Comparison of ENCODE assay signal across 9 mouse cellular contexts in genomic region chr19:6018142-6019089, GRCm38 (mm10). TPM values are rescaled to one million over a fixed set of nuclear protein-coding genes. Genes with fewer than 3 reads are reported as not detected.
DNase-seq lines count a peak whose midpoint lies in the region; ATAC-seq lines count a peak whose summit lies in the region.
"Had no signal": no experiment of that assay in that cellular context is flagged by ENCODE, and none has a peak within 500 bp of the region (broad histone marks: within the 10 kb centered on the region; RNA-seq: fewer than 3 reads in every experiment).

No protein-coding gene starts in this region.

- H3K4me3 ChIP-seq in hindbrain, embryonic 14.5 days (replicated peaks; ENCODE audit: low read length) = no peak overlapping the region
- no peak overlapping the region for H3K4me3 ChIP-seq in hindbrain, embryonic 13.5 days
- no peak overlapping the region for H3K4me3 ChIP-seq in limb, embryonic 10.5 days
- H3K4me3 ChIP-seq in neural tube, embryonic 11.5 days (ENCODE audit: low read depth, low read length) = no peak overlapping the region
- H3K4me3 ChIP-seq: embryonic facial prominence, embryonic 13.5 days had no signal

- 30% methylated on average over 15 of the region's 15 CpGs for WGBS in hindbrain, embryonic 14.5 days
- 31% methylated on average over 15 of the region's 15 CpGs for WGBS in hindbrain, embryonic 13.5 days
- 32% methylated on average over 15 of the region's 15 CpGs for WGBS in limb, embryonic 10.5 days
- WGBS in neural tube, embryonic 11.5 days = 30% methylated on average over 15 of the region's 15 CpGs

- peaks cover 18% of the 10 kb centered on the region for H3K27me3 ChIP-seq in hindbrain, embryonic 14.5 days (ENCODE audit: control insufficient read depth, insufficient read depth, low read length)
- H3K27me3 ChIP-seq in hindbrain, embryonic 13.5 days = peaks cover 43% of the 10 kb centered on the region
- H3K27me3 ChIP-seq in limb, embryonic 10.5 days (ENCODE audit: low read depth, poor library complexity, severe bottlenecking) = peaks cover 46% of the 10 kb centered on the region
- H3K27me3 ChIP-seq in neural tube, embryonic 11.5 days (ENCODE audit: control insufficient read depth, insufficient read depth, low read length) = peaks cover 20% of the 10 kb centered on the region

- 0 out of 2 replicates have a peak, but pooled peaks cover 12% of the 10 kb centered on the region for H3K4me1 ChIP-seq in hindbrain, embryonic 14.5 days (replicated peaks; ENCODE audit: control insufficient read depth, insufficient read depth, low read length)
- peaks cover 22% of the 10 kb centered on the region for H3K4me1 ChIP-seq in hindbrain, embryonic 13.5 days (replicated peaks)
- H3K4me1 ChIP-seq in limb, embryonic 10.5 days = peaks cover 21% of the 10 kb centered on the region
- peaks cover 4% of the 10 kb centered on the region; the same call in 1 of the 2 replicates for H3K4me1 ChIP-seq in neural tube, embryonic 11.5 days (ENCODE audit: control insufficient read depth, insufficient read depth, low read length)

- peak; percentile 86 for DNase-seq in hindbrain, embryonic 14.5 days (ENCODE audit: low spot score)
- peak; percentile 95 for DNase-seq in brain, adult 2 months (ENCODE audit: low read depth, low spot score)
- DNase-seq in fibroblast of lung, adult 2 months (ENCODE audit: low read depth) = peak; percentile 72
- peak; percentile 96 for DNase-seq in induced T-regulatory cell, adult 2 months (ENCODE audit: low read depth)
- DNase-seq in limb, embryonic 10.5 days (ENCODE audit: low spot score) = peak; percentile 88
- peak; percentile 85 for DNase-seq in neural tube, embryonic 11.5 days (ENCODE audit: low spot score)
- DNase-seq in testis, postnatal 10 days (ENCODE audit: low spot score) = peak; percentile 93

- H3K9ac ChIP-seq in hindbrain, embryonic 14.5 days = no peak overlapping the region
- no peak overlapping the region for H3K9ac ChIP-seq in hindbrain, embryonic 13.5 days
- H3K9ac ChIP-seq in neural tube, embryonic 11.5 days (ENCODE audit: low read length) = no peak overlapping the region
- H3K9ac ChIP-seq: embryonic facial prominence, embryonic 13.5 days had no signal

- no peaks in the 10 kb centered on the region for H3K36me3 ChIP-seq in hindbrain, embryonic 14.5 days (replicated peaks; ENCODE audit: control insufficient read depth, insufficient read depth)
- no peaks in the 10 kb centered on the region for H3K36me3 ChIP-seq in hindbrain, embryonic 13.5 days
- no peaks in the 10 kb centered on the region for H3K36me3 ChIP-seq in limb, embryonic 10.5 days
- no peaks in the 10 kb centered on the region for H3K36me3 ChIP-seq in neural tube, embryonic 11.5 days (ENCODE audit: control insufficient read depth, insufficient read depth, low read length)
- H3K36me3 ChIP-seq: embryonic facial prominence, embryonic 13.5 days had no signal

- no peak for ATAC-seq in hindbrain, embryonic 14.5 days (ENCODE audit: low FRiP score)
- no peak for ATAC-seq in hindbrain, embryonic 13.5 days (ENCODE audit: low FRiP score)
- ATAC-seq in neural tube, embryonic 11.5 days (ENCODE audit: insufficient read depth, low FRiP score, low TSS enrichment) = no peak; the same call in 1 of the 2 replicates

- no peak overlapping the region for H3K27ac ChIP-seq in hindbrain, embryonic 14.5 days
- no peak overlapping the region for H3K27ac ChIP-seq in hindbrain, embryonic 13.5 days
- H3K27ac ChIP-seq in limb, embryonic 10.5 days = no peak overlapping the region
- no peak overlapping the region for H3K27ac ChIP-seq in neural tube, embryonic 11.5 days (ENCODE audit: low read depth, low read length)
- H3K27ac ChIP-seq: embryonic facial prominence, embryonic 13.5 days had no signal

- H3K9me3 ChIP-seq in hindbrain, embryonic 14.5 days (ENCODE audit: control insufficient read depth, low read length) = no peaks in the 10 kb centered on the region
- H3K9me3 ChIP-seq in hindbrain, embryonic 13.5 days = no peaks in the 10 kb centered on the region
- no peaks in the 10 kb centered on the region for H3K9me3 ChIP-seq in limb, embryonic 10.5 days (replicated peaks)
- H3K9me3 ChIP-seq in neural tube, embryonic 11.5 days (ENCODE audit: control insufficient read depth, low read length) = no peaks in the 10 kb centered on the region
- H3K9me3 ChIP-seq: embryonic facial prominence, embryonic 13.5 days had no signal

- no peak overlapping the region for H3K4me2 ChIP-seq in hindbrain, embryonic 14.5 days (replicated peaks)
- H3K4me2 ChIP-seq in hindbrain, embryonic 13.5 days = no peak overlapping the region
- H3K4me2 ChIP-seq in neural tube, embryonic 11.5 days (ENCODE audit: low read depth) = no peak overlapping the region
- H3K4me2 ChIP-seq: embryonic facial prominence, embryonic 13.5 days had no signal

RNA-seq across cellular contexts. Expression of gene Capn1, which starts 2.7 kb away (rescaled TPM):
- 5.4 and 6.5 TPM in 2 replicates for polyA plus RNA-seq in hindbrain, embryonic 14.5 days (2014; fragmentation: Nextera tagmentation; extraction: Ambion mirVana)
- 3.3 and 4.7 TPM in 2 replicates for polyA plus RNA-seq in hindbrain, embryonic 13.5 days (2015; fragmentation: Nextera tagmentation; extraction: Ambion mirVana)
- 2.0 and 2.4 TPM in 2 replicates for polyA plus RNA-seq in limb, embryonic 10.5 days (2016; fragmentation: Nextera tagmentation; extraction: Ambion mirVana)
- 3.4 and 4.4 TPM in 2 replicates for polyA plus RNA-seq in neural tube, embryonic 11.5 days (2014; fragmentation: Nextera tagmentation; extraction: Ambion mirVana)

RNA-seq across cellular contexts. Expression of gene Syvn1, which starts 28.0 kb away (rescaled TPM):
- polyA plus RNA-seq in hindbrain, embryonic 14.5 days (2014; fragmentation: Nextera tagmentation; extraction: Ambion mirVana) = 28.7 and 32.9 TPM in 2 replicates
- 30.6 and 33.0 TPM in 2 replicates for polyA plus RNA-seq in hindbrain, embryonic 13.5 days (2015; fragmentation: Nextera tagmentation; extraction: Ambion mirVana)
- polyA plus RNA-seq in limb, embryonic 10.5 days (2016; fragmentation: Nextera tagmentation; extraction: Ambion mirVana) = 36.9 and 38.6 TPM in 2 replicates
- polyA plus RNA-seq in neural tube, embryonic 11.5 days (2014; fragmentation: Nextera tagmentation; extraction: Ambion mirVana) = 34.4 and 36.7 TPM in 2 replicates

RNA-seq across cellular contexts. Expression of gene Slc22a20, which starts 32.5 kb away (rescaled TPM):
- polyA plus RNA-seq in hindbrain, embryonic 14.5 days (2014; fragmentation: Nextera tagmentation; extraction: Ambion mirVana) = not detected in 2 replicates
- not detected in 2 replicates for polyA plus RNA-seq in hindbrain, embryonic 13.5 days (2015; fragmentation: Nextera tagmentation; extraction: Ambion mirVana)
- polyA plus RNA-seq in limb, embryonic 10.5 days (2016; fragmentation: Nextera tagmentation; extraction: Ambion mirVana) = not detected in 2 replicates
- polyA plus RNA-seq in neural tube, embryonic 11.5 days (2014; fragmentation: Nextera tagmentation; extraction: Ambion mirVana) = not detected in 2 replicates
- polyA plus RNA-seq: embryonic facial prominence, embryonic 13.5 days had no signal

RNA-seq across cellular contexts. Expression of gene Mrpl49, which starts 39.2 kb away (rescaled TPM):
- 64.2 and 64.5 TPM in 2 replicates for polyA plus RNA-seq in hindbrain, embryonic 14.5 days (2014; fragmentation: Nextera tagmentation; extraction: Ambion mirVana)
- polyA plus RNA-seq in hindbrain, embryonic 13.5 days (2015; fragmentation: Nextera tagmentation; extraction: Ambion mirVana) = 64.6 and 68.9 TPM in 2 replicates
- 90.3 and 91.4 TPM in 2 replicates for polyA plus RNA-seq in limb, embryonic 10.5 days (2016; fragmentation: Nextera tagmentation; extraction: Ambion mirVana)
- polyA plus RNA-seq in neural tube, embryonic 11.5 days (2014; fragmentation: Nextera tagmentation; extraction: Ambion mirVana) = 81.9 and 84.8 TPM in 2 replicates

RNA-seq across cellular contexts. Expression of gene Fau, which starts 39.2 kb away (rescaled TPM):
- polyA plus RNA-seq in hindbrain, embryonic 14.5 days (2014; fragmentation: Nextera tagmentation; extraction: Ambion mirVana) = 537 and 672 TPM in 2 replicates
- 648 and 656 TPM in 2 replicates for polyA plus RNA-seq in hindbrain, embryonic 13.5 days (2015; fragmentation: Nextera tagmentation; extraction: Ambion mirVana)
- 820 and 955 TPM in 2 replicates for polyA plus RNA-seq in limb, embryonic 10.5 days (2016; fragmentation: Nextera tagmentation; extraction: Ambion mirVana)
- polyA plus RNA-seq in neural tube, embryonic 11.5 days (2014; fragmentation: Nextera tagmentation; extraction: Ambion mirVana) = 789 and 790 TPM in 2 replicates
